ENCODE assay signal across 8 mouse cellular contexts in the genomic region with DNA sequence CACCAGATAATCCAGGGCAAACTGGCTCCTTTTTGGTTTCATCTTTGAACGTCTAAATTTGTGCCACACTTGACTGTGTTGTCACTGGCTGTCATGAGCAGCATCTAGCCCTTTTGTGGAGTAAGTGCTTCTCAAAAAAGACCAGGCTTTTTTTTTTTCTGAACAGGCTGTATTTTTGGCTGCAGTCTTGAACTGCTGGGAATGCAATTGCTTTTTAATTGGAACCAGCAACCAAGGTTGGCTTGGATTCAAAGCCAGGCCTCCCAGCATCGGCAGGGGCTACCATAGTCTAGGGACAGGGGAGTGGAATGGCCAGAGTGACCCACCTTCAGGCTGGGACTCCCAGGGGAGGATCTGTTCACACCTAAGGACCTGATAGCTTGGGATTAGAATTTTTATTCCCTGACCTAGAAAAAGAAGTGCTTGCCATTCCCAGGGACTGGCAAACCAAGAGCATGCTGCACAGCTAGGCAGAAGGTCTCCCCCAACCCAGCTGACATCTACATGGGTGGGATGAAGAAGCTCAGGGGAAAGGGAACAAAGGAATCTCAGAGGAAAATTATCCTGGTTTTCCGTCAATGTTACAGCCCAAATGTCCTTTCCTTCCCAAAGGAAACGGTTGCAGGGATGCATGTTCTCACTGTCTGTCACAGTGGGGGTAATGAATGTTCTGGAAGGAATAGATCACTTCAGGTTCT.
DNase-seq lines count a peak whose midpoint lies in the region.

No protein-coding gene starts in this region.

- peak; percentile 11 to 26 for DNase-seq in kidney, postnatal 4 days
- DNase-seq in kidney, postnatal 25 days = no peak
- peak; percentile 76 to 84 for DNase-seq in cerebellum, postnatal 25 days
- peak; percentile 32 to 57 for DNase-seq in frontal cortex, postnatal 36 days (ENCODE audit: low spot score in 2 of 2)
- peak; percentile 63 for DNase-seq in hindlimb bud, embryonic 11.5 days (ENCODE audit: extremely low spot score, low read depth, low spot score)
- peak; percentile 60 for DNase-seq in mesoderm, embryonic 11.5 days (ENCODE audit: low read depth, low spot score)
- DNase-seq in thymus, postnatal 10 days (ENCODE audit: low spot score in 2 of 2) = no peak
- no peak for DNase-seq in adrenal gland, adult 8-10 months

Comparison
In these comparisons a context has a peak if more than half of its experiments do, and no peak if none do; other contexts are left out.
1. DNase-seq: peak in kidney, postnatal 4 days (2 of 2), cerebellum, postnatal 25 days (2 of 2), frontal cortex, postnatal 36 days (2 of 2), hindlimb bud, embryonic 11.5 days (single experiment) and mesoderm, embryonic 11.5 days (single experiment); none in kidney, postnatal 25 days (0 of 2), thymus, postnatal 10 days (0 of 2) and adrenal gland, adult 8-10 months (single experiment).